Mouse (Mus musculus) Muller cell, postnatal 12 days (primary cell): ENCODE measurements around the gene Ppp2ca.
"Not testable (repeated sequence)": the region's sequence is repeated elsewhere in the genome, so short reads cannot be mapped to it uniquely, and the experiment has no call there.

Experiments
- DNase-seq: peaks from one replicate; pipeline ENCODE4 v3.0.0-alpha.2; 2015; ENCODE audit errors: inconsistent ontology term

The Ppp2ca gene

DNA sequence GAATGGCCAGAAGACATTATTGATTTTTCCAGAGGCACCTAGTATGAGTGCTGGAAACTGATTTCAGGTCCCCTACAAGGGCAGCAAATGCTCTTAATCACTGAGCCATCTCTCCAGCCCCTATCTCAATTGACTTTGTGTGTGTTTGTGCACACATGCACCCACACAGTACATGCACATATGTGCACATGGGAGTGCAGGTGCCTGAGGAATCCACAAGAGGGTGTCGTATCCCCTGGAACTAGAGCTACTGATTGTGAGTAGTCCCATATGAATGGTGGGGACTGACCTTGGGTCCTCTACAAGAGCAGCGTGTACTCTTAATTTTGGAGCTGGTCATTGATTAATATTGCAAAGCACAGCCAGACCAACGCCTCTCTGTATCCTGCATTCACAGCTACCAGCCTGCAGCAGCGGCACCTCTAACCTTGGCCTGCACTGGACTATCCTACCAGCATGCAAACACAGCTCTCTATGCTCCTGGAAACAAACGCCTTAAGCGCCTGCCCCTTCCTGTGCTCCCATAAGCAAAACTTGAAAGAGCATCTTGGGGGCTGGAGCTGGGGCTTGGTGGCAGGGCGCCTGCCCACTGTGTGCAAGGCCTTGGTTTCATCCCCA is 32.1 kb downstream of the Ppp2ca start:
- no peak for DNase-seq

DNA sequence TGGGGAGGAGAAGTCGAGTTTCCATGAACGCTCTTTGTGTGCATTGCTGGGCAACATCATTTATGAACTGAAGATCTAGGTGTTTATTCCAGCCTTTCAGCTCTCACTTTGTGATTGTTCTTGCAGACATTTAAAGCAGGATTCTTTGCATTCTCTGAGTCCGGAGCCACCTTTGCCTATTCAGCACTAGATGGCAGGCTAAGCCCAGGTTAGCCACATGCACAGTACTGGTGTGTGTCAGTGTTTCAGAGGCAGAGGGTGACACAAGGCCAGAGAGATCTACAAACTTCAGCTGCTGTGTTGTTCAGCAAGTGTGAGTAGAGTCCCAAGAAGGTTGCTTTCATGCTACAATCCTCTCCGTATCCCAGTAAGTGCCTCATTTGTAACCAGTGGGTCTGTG is 45.2 kb downstream of the Ppp2ca start:
- peak; percentile 40 for DNase-seq

DNA sequence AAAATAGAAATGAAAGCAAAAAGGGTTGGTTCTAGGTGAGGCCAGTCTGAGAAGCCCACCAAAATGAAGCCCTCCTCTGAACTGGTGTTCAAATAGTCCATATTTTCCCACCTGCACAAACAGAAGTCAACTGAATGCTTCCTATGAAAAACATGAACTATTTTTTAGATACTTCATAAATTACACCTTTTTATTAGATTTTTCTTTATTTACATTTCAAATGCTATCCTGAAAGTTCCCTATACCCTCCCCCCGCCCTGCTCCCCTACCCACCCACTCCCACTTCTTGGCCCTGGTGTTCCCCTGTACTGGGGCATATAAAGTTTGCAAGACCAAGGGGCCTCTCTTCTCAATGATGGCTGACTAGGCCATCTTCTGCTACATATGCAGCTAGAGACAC is 46.9 kb downstream of the Ppp2ca start, which contains the start of gene Olfr1373:
Olfr1373 (minus strand) TSS at position 101 of the 400 bp plus-strand sequence.
- not testable (repeated sequence) for DNase-seq

DNA sequence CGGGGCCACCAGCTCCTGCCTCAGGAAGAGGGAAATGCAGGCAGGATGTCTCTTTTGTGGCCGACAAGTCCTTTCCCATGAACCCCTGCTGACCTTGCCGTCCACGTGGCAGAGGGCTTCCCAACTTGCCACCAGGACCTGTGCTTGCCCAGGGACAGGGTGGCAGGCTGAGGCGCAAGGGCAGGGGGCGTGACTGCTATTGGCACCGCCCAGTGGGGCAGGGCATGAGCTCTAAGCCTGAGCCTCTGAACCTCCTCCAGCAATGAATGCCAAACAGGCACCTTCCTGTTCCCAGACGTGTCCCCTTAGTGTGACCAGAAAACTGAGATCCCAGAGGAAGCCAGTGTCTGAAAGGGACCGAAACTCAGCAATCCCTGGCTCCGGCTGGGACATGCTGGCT is 65.4 kb downstream of the Ppp2ca start:
- DNase-seq: no peak

DNA sequence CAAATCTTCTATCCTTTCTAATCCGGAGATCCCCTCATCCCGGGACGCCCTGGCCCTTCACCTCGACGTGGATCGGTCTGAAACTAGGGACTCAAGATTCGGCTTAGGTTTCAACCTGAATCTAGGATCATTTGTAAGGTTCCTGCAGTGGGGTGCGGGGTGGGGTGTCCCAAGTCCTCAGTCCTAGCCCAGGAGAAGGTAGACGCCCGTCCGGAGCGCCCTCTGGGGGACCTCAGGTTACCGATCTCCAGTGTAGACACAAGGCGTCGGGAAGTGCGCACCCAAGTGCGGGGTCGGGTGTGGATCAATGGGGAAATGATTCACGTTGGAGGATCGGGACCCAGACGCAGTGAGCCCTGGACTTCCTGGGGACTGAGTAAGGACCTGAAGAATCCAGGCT is 68.6 kb downstream of the Ppp2ca start:
- peak; percentile 15 for DNase-seq

DNA sequence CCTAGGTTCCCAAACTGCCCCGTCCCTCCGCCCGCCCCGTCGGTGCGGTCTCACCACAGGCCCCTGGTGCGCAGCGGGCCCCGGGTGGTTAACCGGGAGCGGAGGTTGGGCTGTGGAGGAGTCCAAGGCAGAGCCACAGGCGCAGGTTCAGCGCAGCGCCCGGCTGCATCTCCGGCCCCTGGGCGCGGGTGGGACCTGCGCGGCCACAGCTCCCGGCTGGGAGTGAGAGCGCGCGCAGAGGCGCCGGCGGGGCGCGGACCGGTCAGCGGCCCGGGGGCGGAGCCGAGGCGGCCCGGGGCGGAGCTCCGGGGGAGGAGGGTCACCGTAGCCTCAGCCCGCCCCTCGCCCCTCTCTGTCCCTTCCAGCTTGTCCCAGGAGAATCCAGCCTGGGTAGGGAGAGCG is 69.4 kb downstream of the Ppp2ca start:
- DNase-seq: peak; percentile 52

DNA sequence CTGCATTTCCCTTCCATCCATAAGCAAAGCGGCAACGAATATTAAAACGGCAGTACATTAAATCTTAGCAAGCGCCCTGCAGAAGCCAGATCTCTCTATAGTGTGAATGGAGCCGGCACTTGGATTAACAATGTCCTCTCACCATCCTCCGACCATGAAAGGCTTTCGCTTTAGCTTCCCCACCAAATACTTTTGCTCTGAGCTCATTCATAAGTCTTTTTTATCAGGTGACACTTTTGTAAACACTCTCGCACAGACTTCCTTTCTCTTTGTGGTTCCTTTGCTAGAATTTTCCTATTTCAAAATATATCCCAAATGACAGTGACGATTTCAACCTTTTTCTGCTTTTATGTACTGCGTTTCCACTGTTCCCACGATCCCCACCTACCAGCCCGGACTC is 70.0 kb downstream of the Ppp2ca start:
- peak; percentile 32 for DNase-seq
